Mouse (Mus musculus) neural tube, embryonic 15.5 days (tissue): ENCODE measurements around the gene Tbx3. TPM values are rescaled to one million over a fixed set of nuclear protein-coding genes. Genes with fewer than 3 reads are reported as not detected.

Experiments used
- ATAC-seq: fragments of 200-750 bp; cut with Nextera tagmentation; 2 replicates; pipeline ENCODE4 v1.8.0; 2017; ENCODE audit warnings: mild to moderate bottlenecking, moderate TSS enrichment, moderate library complexity; ENCODE audit not compliant: low FRiP score
- H3K27ac ChIP-seq: fragments of 300-500 bp; sonication (generic); replicated peaks from 2 replicates; pipeline ENCODE4 v1.5.1; 2015; ENCODE audit warnings: mild to moderate bottlenecking, inconsistent platforms
- H3K27me3 ChIP-seq: fragments of 300-500 bp; sonication (generic); replicated peaks from 2 replicates; pipeline ENCODE4 v1.6.1; 2015; ENCODE audit warnings: inconsistent platforms
- H3K36me3 ChIP-seq: fragments of 300-500 bp; sonication (generic); 2 replicates; pipeline ENCODE4 v1.6.1; 2015; ENCODE audit warnings: inconsistent platforms
- H3K4me1 ChIP-seq: fragments of 300-500 bp; sonication (generic); 2 replicates; pipeline ENCODE4 v1.6.1; 2015; ENCODE audit warnings: inconsistent platforms
- H3K4me2 ChIP-seq: fragments of 300-500 bp; sonication (generic); 2 replicates; pipeline ENCODE4 v1.6.1; 2015; ENCODE audit warnings: inconsistent platforms, mild to moderate bottlenecking, moderate library complexity
- H3K4me3 ChIP-seq: fragments of 300-500 bp; sonication (generic); replicated peaks from 2 replicates; pipeline ENCODE4 v1.5.1; 2015; ENCODE audit warnings: mild to moderate bottlenecking, inconsistent platforms
- H3K9ac ChIP-seq: fragments of 300-500 bp; sonication (generic); replicated peaks from 2 replicates; pipeline ENCODE4 v1.6.1; 2015; ENCODE audit warnings: mild to moderate bottlenecking, inconsistent platforms
- H3K9me3 ChIP-seq: fragments of 300-500 bp; sonication (generic); replicated peaks from 2 replicates; pipeline ENCODE4 v1.6.1; 2016; ENCODE audit warnings: inconsistent platforms
- WGBS: fragments of 180-500 bp; shearing (Covaris S2); methylation state at CpG from one replicate; pipeline ENCODE4 v1.1.7; 2015; ENCODE audit warnings: mixed read lengths; 5-methylcytosine and 5-hydroxymethylcytosine counted together
- polyA plus RNA-seq: library from polyadenylated mRNA; unstranded; fragments of >200 nt; fragmentation: Nextera tagmentation; extraction: Ambion mirVana; gene quantifications from 2 replicates; pipeline ENCODE4 v1.2.1, GENCODE M21; 2015

Gene Tbx3
- polyA plus RNA-seq, 1 experiment from 2014 or later = 4.1 TPM

- WGBS = 7% methylated on average over 22 of the region's 22 CpGs
- Histone ChIP-seq H3K4me3 (no peak overlapping the region), H3K27ac (no peak overlapping the region), H3K9me3 (no peaks in the 10 kb centered on the region), H3K4me1 (no peaks in the 10 kb centered on the region), H3K27me3 (peaks cover 62% of the 10 kb centered on the region), H3K36me3 (no peaks in the 10 kb centered on the region), H3K9ac (no peak overlapping the region), H3K4me2 (peak overlapping the region; percentile 40)
- ATAC-seq = no peak
These were observed 42.3 kb downstream of the Tbx3 start for GRCm38 (mm10) chr5:119712679-119713246.

- H3K4me3 ChIP-seq = no peak overlapping the region
- no peak overlapping the region for H3K4me2 ChIP-seq
- no peaks in the 10 kb centered on the region for H3K9me3 ChIP-seq
- H3K36me3 ChIP-seq = no peaks in the 10 kb centered on the region
- H3K9ac ChIP-seq = no peak overlapping the region
- 7% methylated on average over 11 of the region's 11 CpGs for WGBS
- H3K27ac ChIP-seq = no peak overlapping the region
- ATAC-seq = no peak
- peaks cover 17% of the 10 kb centered on the region for H3K27me3 ChIP-seq
- H3K4me1 ChIP-seq = no peaks in the 10 kb centered on the region
These were observed 50.2 kb downstream of the Tbx3 start for GRCm38 (mm10) chr5:119720471-119721265.

- Histone ChIP-seq H3K27ac (no peak overlapping the region), H3K9me3 (no peaks in the 10 kb centered on the region), H3K4me3 (no peak overlapping the region), H3K36me3 (no peaks in the 10 kb centered on the region), H3K4me1 (no peaks in the 10 kb centered on the region), H3K9ac (no peak overlapping the region), H3K27me3 (peaks cover 5% of the 10 kb centered on the region; the same call in 1 of the 2 replicates), H3K4me2 (no peak overlapping the region)
- ATAC-seq = no peak
- 64% methylated on average over 7 of the region's 7 CpGs for WGBS
These were observed 62.5 kb downstream of the Tbx3 start for GRCm38 (mm10) chr5:119732978-119733377.

Other genes with a start within 250 kb of the Tbx3 start
- gene Tbx5, start 162.0 kb downstream of the Tbx3 start, polyA plus RNA-seq = 0.10 and 0.19 TPM in 2 replicates